Mouse (Mus musculus) liver, postnatal 0 days (tissue): ENCODE data around the gene Slc47a1. TPM values are rescaled to one million over a fixed set of nuclear protein-coding genes. Genes with fewer than 3 reads are reported as not detected.

Experiments
- ATAC-seq: fragments of 200-750 bp; cut with Nextera tagmentation; 2 replicates; pipeline ENCODE4 v1.8.0; 2017; ENCODE audit warnings: mild to moderate bottlenecking, moderate library complexity
- DNase-seq: peaks from one replicate; pipeline ENCODE4 v3.0.0-alpha.2; 2016
- H3K27ac ChIP-seq: fragments of 300-500 bp; sonication (generic); 2 replicates; pipeline ENCODE4 v1.5.1; 2014; ENCODE audit warnings: antibody characterized with exemption, moderate library complexity, mild to moderate bottlenecking, low read depth
- H3K27me3 ChIP-seq: fragments of 300-500 bp; sonication (generic); 2 replicates; pipeline ENCODE4 v1.6.1; 2014; ENCODE audit warnings: low read length, control low read depth, mixed read lengths; ENCODE audit not compliant: insufficient read depth
- H3K36me3 ChIP-seq: fragments of 300-500 bp; sonication (generic); replicated peaks from 2 replicates; pipeline ENCODE4 v1.6.1; 2014; ENCODE audit warnings: mild to moderate bottlenecking, control low read depth, low read length, moderate library complexity, mixed read lengths; ENCODE audit not compliant: insufficient read depth
- H3K4me1 ChIP-seq: fragments of 300-500 bp; sonication (generic); 2 replicates; pipeline ENCODE4 v1.6.1; 2014; ENCODE audit warnings: antibody characterized with exemption, mild to moderate bottlenecking, control low read depth; ENCODE audit not compliant: insufficient read depth
- H3K4me2 ChIP-seq: fragments of 300-500 bp; sonication (generic); 2 replicates; pipeline ENCODE4 v1.6.1; 2014; ENCODE audit warnings: low read depth, mild to moderate bottlenecking, low read length, moderate library complexity, mixed read lengths
- H3K4me3 ChIP-seq: fragments of 300-500 bp; sonication (generic); 2 replicates; pipeline ENCODE4 v1.5.1; 2014; ENCODE audit warnings: low read depth, low read length
- H3K9ac ChIP-seq: fragments of 300-500 bp; sonication (generic); replicated peaks from 2 replicates; pipeline ENCODE4 v1.6.1; 2014; ENCODE audit warnings: mild to moderate bottlenecking, moderate library complexity
- H3K9me3 ChIP-seq: fragments of 300-500 bp; sonication (generic); 2 replicates; pipeline ENCODE4 v1.6.1; 2016; ENCODE audit warnings: mild to moderate bottlenecking, control low read depth, low read length, mixed read lengths
- CTCF ChIP-seq: sonication (generic); IDR thresholded peaks from 2 replicates; pipeline ENCODE4 v1.5.1; 2016; ENCODE audit warnings: antibody characterized with exemption, low read depth
- EP300 ChIP-seq: IDR thresholded peaks from 2 replicates; pipeline ENCODE4 v1.6.1; 2016; ENCODE audit warnings: antibody characterized with exemption, low read depth, mild to moderate bottlenecking
- WGBS: fragments of 180-500 bp; shearing (Covaris S2); extraction: QIAGEN DNeasy Blood & Tissue Kit; methylation state at CpG from one replicate; pipeline ENCODE4 v1.1.7; 2014; ENCODE audit not compliant: insufficient replicate concordance; 5-methylcytosine and 5-hydroxymethylcytosine counted together
- polyA plus RNA-seq: library from polyadenylated mRNA; unstranded; fragments of >200 nt; fragmentation: Nextera tagmentation; extraction: Ambion mirVana; gene quantifications from 2 replicates; pipeline ENCODE4 v1.2.1, GENCODE M21; 2015

Slc47a1 gene
- polyA plus RNA-seq, 1 experiment from 2014 or later: 30.2 TPM

DNA sequence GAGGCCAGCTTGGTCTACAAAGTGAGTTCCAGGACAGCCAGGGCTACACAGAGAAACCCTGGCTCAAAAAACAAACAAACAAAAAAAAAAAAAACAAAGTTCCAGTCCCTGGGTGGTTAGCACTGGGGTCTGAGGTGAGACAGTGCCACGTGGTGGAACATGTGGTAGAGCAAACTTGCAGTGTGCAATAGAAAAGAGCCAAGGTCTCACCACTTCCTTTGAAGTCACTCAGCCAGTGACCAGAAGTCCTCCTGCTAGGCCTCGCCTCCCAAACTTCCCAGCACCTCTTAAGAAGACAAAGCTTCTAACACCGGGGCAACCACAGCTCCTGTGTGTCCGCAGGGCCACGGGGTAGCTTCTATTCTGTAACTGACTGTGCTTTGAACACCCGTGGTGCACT, 9.1 kb upstream of the Slc47a1 start:
- no peak overlapping the region for H3K4me3 ChIP-seq
- H3K9ac ChIP-seq: no peak overlapping the region
- H3K36me3 ChIP-seq: no peaks in the 10 kb centered on the region
- DNase-seq (no peak), ATAC-seq (no peak)
- 50% methylated on average over 6 of the region's 6 CpGs for WGBS
- H3K4me2 ChIP-seq: no peak overlapping the region
- H3K9me3 ChIP-seq: no peaks in the 10 kb centered on the region
- H3K4me1 ChIP-seq: no peaks in the 10 kb centered on the region
- H3K27ac ChIP-seq: no peak overlapping the region
- no peaks in the 10 kb centered on the region for H3K27me3 ChIP-seq
- TF ChIP-seq EP300 (no peak), CTCF (no peak)

DNA sequence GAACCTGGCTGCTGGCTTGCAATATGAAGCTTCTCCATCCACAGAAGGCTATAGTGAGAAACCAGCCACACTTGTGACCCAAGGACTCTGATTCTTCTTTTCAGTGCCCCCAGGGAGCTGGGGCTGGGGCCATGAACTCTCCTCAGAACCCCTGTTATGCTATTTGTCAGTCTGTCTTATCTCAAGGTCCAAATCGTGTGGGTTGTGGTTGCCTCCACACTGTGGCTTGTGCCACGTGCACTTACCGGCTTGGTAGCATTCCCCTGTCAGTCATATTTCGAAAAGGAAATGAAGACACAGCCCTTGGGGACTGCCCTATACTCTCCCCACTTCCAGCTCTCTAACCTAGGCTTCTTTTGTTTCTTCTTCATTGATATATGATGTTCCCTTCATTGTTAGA, 7.6 kb upstream of the Slc47a1 start:
- ATAC-seq (no peak), DNase-seq (no peak)
- Histone ChIP-seq H3K9ac (no peak overlapping the region), H3K4me3 (no peak overlapping the region), H3K27ac (no peak overlapping the region), H3K27me3 (no peaks in the 10 kb centered on the region), H3K9me3 (no peaks in the 10 kb centered on the region), H3K36me3 (no peaks in the 10 kb centered on the region), H3K4me2 (no peak overlapping the region), H3K4me1 (no peaks in the 10 kb centered on the region)
- 22% methylated on average over 4 of the region's 4 CpGs for WGBS
- TF ChIP-seq CTCF (no peak), EP300 (no peak)

DNA sequence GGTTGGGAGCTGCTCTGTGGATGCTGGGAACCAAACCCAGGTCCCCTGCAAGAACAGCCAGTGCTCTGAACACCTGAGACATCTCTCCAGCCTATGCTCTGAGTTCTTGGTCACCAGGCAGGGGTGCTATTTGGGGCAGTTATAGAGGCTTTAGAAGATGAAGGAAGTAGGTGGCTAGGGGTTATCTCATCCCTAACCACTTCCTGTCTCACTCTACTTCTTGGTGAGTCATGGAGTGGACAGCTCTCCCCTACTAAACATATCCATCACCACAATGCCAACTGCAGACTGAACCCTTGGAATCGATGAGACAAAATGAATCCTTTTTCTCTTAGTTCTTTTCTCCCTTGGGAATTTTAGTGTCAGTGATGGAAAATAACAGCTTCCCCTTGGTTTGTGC, 3.1 kb upstream of the Slc47a1 start:
- H3K4me1 ChIP-seq: peaks cover 10% of the 10 kb centered on the region
- no peaks in the 10 kb centered on the region for H3K36me3 ChIP-seq
- H3K9me3 ChIP-seq: no peaks in the 10 kb centered on the region
- no peak overlapping the region for H3K4me3 ChIP-seq
- no peak for ATAC-seq
- no peak for TF ChIP-seq CTCF
- TF ChIP-seq EP300: no peak
- WGBS: 81% methylated on average over 1 of the region's 1 CpGs
- peaks cover 10% of the 10 kb centered on the region for H3K27me3 ChIP-seq
- no peak for DNase-seq
- H3K9ac ChIP-seq: no peak overlapping the region
- H3K27ac ChIP-seq: no peak overlapping the region
- no peak overlapping the region for H3K4me2 ChIP-seq

DNA sequence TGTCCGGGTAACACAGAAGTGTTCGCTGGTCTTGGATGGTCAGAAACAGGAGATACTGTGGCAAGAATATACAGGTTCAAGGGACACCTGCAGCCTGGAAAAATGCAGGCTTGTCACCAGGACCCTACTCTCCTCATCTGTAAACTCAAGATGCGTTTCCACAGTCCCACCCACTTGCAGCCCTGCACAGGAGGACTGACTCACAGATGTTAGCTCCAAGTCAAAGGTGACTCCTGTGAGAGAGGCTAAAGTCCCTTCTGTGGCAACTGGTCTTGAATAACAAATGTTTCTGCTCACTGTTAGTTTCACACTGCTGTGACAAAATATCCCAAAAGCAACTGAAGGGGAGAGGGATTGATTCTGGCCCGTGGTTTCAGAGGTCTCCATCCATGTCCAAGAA, 506 bp upstream of the Slc47a1 start:
- peaks cover 10% of the 10 kb centered on the region for H3K4me1 ChIP-seq
- 53% methylated on average over 4 of the region's 4 CpGs for WGBS
- peak; percentile 89 for ATAC-seq
- no peak overlapping the region for H3K4me3 ChIP-seq
- no peaks in the 10 kb centered on the region for H3K9me3 ChIP-seq
- no peak overlapping the region for H3K9ac ChIP-seq
- peaks cover 10% of the 10 kb centered on the region for H3K27me3 ChIP-seq
- TF ChIP-seq EP300 (no peak), CTCF (no peak)
- H3K36me3 ChIP-seq: no peaks in the 10 kb centered on the region
- peak overlapping the region; percentile 55 for H3K27ac ChIP-seq
- no peak overlapping the region for H3K4me2 ChIP-seq
- DNase-seq: no peak

DNA sequence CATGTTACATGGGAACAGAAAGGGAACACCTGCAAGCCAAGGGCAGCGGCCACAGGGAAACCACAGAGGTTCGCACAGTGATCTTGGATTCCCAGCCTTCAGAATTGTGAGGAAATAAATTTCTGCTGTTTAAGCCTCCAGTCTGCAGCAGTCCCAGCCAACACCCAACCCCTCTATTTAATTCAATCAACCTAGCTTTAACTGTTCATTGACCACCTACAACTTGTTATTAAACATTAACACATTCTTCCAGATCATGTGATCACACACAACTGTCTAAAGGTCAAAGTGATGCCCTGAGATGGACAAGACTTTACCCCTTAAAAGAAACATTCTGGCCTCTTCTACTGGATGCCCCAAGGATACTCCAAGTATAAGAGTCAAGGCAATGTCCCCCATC, 9.5 kb downstream of the Slc47a1 start:
- Histone ChIP-seq H3K27me3 (no peaks in the 10 kb centered on the region), H3K36me3 (no peaks in the 10 kb centered on the region), H3K9me3 (no peaks in the 10 kb centered on the region), H3K9ac (no peak overlapping the region), H3K4me3 (no peak overlapping the region), H3K4me2 (no peak overlapping the region), H3K4me1 (no peaks in the 10 kb centered on the region), H3K27ac (no peak overlapping the region)
- TF ChIP-seq EP300 (no peak), CTCF (no peak)
- WGBS: 76% methylated on average over 2 of the region's 2 CpGs
- no peak for DNase-seq
- peak; percentile 31; the same call in 1 of the 2 replicates for ATAC-seq

DNA sequence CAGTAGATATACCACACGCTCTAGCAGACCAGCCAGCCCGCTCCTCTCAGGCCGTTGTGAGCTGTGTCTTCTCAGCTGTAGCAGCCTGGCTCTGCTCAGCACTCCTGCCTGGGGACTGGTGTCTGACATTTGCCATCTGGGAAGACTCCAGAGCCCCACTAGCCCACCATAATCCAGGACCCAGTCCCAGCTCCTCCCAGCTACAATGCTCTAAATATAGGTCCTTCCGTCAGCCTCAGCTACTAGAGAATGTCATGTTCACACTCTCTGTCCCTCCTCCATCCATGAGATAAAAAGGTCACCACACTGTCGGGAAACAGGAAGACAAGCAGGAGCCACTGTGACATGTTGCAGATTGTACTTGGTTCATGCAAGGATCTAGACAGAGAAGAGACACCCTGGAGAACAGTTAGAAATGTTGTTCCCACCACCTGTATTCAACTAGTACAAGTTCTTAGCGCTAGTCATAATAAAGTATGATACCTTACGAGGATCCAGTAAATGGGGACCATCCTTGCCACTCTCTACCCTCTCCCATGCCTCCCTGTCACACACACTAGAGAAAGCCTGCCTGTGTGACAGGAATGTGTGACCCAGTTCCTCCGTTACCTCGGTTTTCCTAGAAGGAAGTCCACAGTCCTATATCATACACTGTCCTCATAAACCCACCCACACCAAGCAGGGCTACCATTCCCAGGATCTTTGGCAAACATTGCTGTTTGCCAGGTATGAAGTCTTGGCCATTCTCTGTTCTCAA, 11.4 kb downstream of the Slc47a1 start:
- peak overlapping the region; percentile 29; the same call in 1 of the 2 replicates for H3K27ac ChIP-seq
- no peak overlapping the region for H3K9ac ChIP-seq
- H3K27me3 ChIP-seq: no peaks in the 10 kb centered on the region
- ATAC-seq (peak; percentile 29; the same call in 1 of the 2 replicates), DNase-seq (no peak)
- no peak for TF ChIP-seq CTCF
- TF ChIP-seq EP300: no peak
- 65% methylated on average over 9 of the region's 9 CpGs for WGBS
- H3K36me3 ChIP-seq: no peaks in the 10 kb centered on the region
- H3K9me3 ChIP-seq: no peaks in the 10 kb centered on the region
- H3K4me2 ChIP-seq: no peak overlapping the region
- H3K4me1 ChIP-seq: no peaks in the 10 kb centered on the region
- H3K4me3 ChIP-seq: no peak overlapping the region
